Mouse (Mus musculus): ENCODE data around the gene Hhex. TPM values are rescaled to one million over a fixed set of nuclear protein-coding genes. Genes with fewer than 3 reads are reported as not detected.

Hhex gene
- polyA plus RNA-seq, 1 experiment from 2014 or later: 5.5 TPM

- Histone ChIP-seq H3K4me3 (ENCODE audit: low read depth, low read length) (no peak overlapping the region), H3K27me3 (ENCODE audit: control insufficient read depth, insufficient read depth, low read length) (peaks cover 54% of the 10 kb centered on the region), H3K9me3 (ENCODE audit: control insufficient read depth, low read length) (no peaks in the 10 kb centered on the region), H3K36me3 (ENCODE audit: control insufficient read depth, insufficient read depth, low read length) (no peaks in the 10 kb centered on the region), H3K9ac (ENCODE audit: low read depth, low read length) (no peak overlapping the region), H3K4me1 (replicated peaks; ENCODE audit: control insufficient read depth, insufficient read depth, low read length) (0 out of 2 replicates have a peak, but pooled peaks cover 2% of the 10 kb centered on the region), H3K4me2 (replicated peaks; ENCODE audit: low read depth, low read length) (no peak overlapping the region), H3K27ac (ENCODE audit: low read depth, low read length) (no peak overlapping the region)
- WGBS: 18% methylated on average over 16 of the region's 16 CpGs
- DNase-seq (ENCODE audit: low spot score): peak; percentile 47
- ATAC-seq (ENCODE audit: low FRiP score): no peak
Measured at GRCm38 (mm10) chr19:37432868-37433570, 1.6 kb upstream of the Hhex start.

DNA sequence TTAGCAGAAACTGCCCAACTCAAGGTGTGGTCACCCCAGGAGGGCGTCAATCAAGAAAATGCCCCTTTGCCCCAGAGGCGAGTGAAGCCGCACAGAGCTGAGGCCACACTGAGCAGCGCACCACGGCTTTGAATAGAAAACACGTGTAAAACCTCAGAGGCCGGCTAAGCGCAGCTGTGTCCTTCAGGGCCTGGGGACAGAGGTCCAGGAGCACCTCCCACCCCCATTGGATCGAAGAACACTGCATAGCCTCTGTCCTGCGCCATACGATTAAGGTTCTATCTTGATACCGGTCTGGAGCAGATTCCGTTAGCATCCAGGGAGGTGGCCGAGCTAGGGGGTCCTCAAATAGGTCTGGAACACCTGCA, 731 bp upstream of the Hhex start:
- H3K4me3 ChIP-seq (ENCODE audit: low read depth, low read length): peak overlapping the region; percentile 39
- H3K27me3 ChIP-seq (ENCODE audit: control insufficient read depth, insufficient read depth, low read length): peaks cover 56% of the 10 kb centered on the region
- DNase-seq (ENCODE audit: low spot score): no peak
- no peaks in the 10 kb centered on the region for H3K36me3 ChIP-seq (ENCODE audit: control insufficient read depth, insufficient read depth, low read length)
- no peaks in the 10 kb centered on the region for H3K9me3 ChIP-seq (ENCODE audit: control insufficient read depth, low read length)
- H3K4me2 ChIP-seq (replicated peaks; ENCODE audit: low read depth, low read length): peak overlapping the region; percentile 27
- no peak overlapping the region for H3K9ac ChIP-seq (ENCODE audit: low read depth, low read length)
- H3K27ac ChIP-seq (ENCODE audit: low read depth, low read length): no peak overlapping the region
- WGBS: 1% methylated on average over 14 of the region's 14 CpGs
- ATAC-seq (ENCODE audit: low FRiP score): peak; percentile 46; the same call in 1 of the 2 replicates
- H3K4me1 ChIP-seq (replicated peaks; ENCODE audit: control insufficient read depth, insufficient read depth, low read length): 0 out of 2 replicates have a peak, but pooled peaks cover 2% of the 10 kb centered on the region

- Histone ChIP-seq H3K27me3 (ENCODE audit: control insufficient read depth, insufficient read depth, low read length) (peaks cover 60% of the 10 kb centered on the region), H3K9ac (ENCODE audit: low read depth, low read length) (0 out of 2 replicates have a peak overlapping the region, but pooled peaks have one; percentile 12), H3K4me1 (replicated peaks; ENCODE audit: control insufficient read depth, insufficient read depth, low read length) (0 out of 2 replicates have a peak, but pooled peaks cover 2% of the 10 kb centered on the region), H3K4me2 (replicated peaks; ENCODE audit: low read depth, low read length) (peak overlapping the region; percentile 27), H3K9me3 (ENCODE audit: control insufficient read depth, low read length) (no peaks in the 10 kb centered on the region), H3K27ac (ENCODE audit: low read depth, low read length) (no peak overlapping the region; the same call in 1 of the 2 replicates), H3K4me3 (ENCODE audit: low read depth, low read length) (peak overlapping the region; percentile 39), H3K36me3 (ENCODE audit: control insufficient read depth, insufficient read depth, low read length) (no peaks in the 10 kb centered on the region)
- ATAC-seq (ENCODE audit: low FRiP score) (peak; percentile 52), DNase-seq (ENCODE audit: low spot score) (peak; percentile 69)
- WGBS: under 1% methylated on average over 75 of the region's 77 CpGs
Measured at GRCm38 (mm10) chr19:37435041-37435852, 637 bp downstream of the Hhex start.

GRCm38 (mm10) chr19:37435853-37436174, 1.2 kb downstream of the Hhex start:
- H3K27me3 ChIP-seq (ENCODE audit: control insufficient read depth, insufficient read depth, low read length): peaks cover 60% of the 10 kb centered on the region
- no peak overlapping the region for H3K4me2 ChIP-seq (replicated peaks; ENCODE audit: low read depth, low read length)
- DNase-seq (ENCODE audit: low spot score): no peak
- WGBS: 6% methylated on average over 10 of the region's 10 CpGs
- ATAC-seq (ENCODE audit: low FRiP score): no peak
- 0 out of 2 replicates have a peak, but pooled peaks cover 2% of the 10 kb centered on the region for H3K4me1 ChIP-seq (replicated peaks; ENCODE audit: control insufficient read depth, insufficient read depth, low read length)
- no peaks in the 10 kb centered on the region for H3K9me3 ChIP-seq (ENCODE audit: control insufficient read depth, low read length)
- H3K27ac ChIP-seq (ENCODE audit: low read depth, low read length): no peak overlapping the region
- H3K4me3 ChIP-seq (ENCODE audit: low read depth, low read length): no peak overlapping the region
- H3K36me3 ChIP-seq (ENCODE audit: control insufficient read depth, insufficient read depth, low read length): no peaks in the 10 kb centered on the region
- no peak overlapping the region for H3K9ac ChIP-seq (ENCODE audit: low read depth, low read length)

DNA sequence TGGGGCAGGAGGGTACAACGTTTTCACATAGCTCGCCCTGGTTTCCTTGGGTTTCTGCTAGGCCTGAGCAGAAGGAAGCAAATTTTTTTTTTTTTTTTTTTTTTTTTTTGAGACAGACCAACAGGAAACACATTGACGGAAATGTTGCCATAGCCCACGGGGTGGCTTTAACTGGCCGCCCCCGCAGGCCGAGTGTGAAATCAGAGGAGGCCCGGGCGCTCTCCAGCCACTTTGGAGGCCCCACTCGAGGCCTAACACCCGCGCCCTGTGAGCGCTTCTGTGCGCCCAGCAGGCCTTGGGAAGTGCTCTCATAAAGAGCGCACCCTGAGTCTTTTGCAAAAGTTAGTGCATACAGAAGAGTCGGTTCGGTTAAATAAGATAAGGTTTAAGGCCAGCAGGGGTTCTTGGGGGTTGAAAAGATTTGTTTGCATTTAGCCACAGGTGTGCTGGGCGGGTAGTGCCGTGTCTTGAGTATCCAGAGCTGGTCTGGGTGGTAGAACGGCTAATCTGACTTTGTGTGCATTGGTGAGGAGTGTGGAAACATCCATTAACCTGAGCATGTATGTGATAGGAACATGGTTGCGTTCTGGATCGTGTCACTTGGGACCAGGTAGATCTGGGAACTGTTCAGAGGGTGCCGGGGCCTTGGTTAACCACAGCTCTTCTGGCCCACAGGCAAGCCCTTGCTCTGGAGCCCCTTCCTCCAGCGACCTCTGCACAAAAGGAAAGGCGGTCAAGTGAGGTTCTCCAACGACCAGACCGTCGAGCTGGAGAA, 2.1 kb downstream of the Hhex start:
- H3K36me3 ChIP-seq (ENCODE audit: control insufficient read depth, insufficient read depth, low read length): no peaks in the 10 kb centered on the region
- H3K9ac ChIP-seq (ENCODE audit: low read depth, low read length): no peak overlapping the region
- H3K4me3 ChIP-seq (ENCODE audit: low read depth, low read length): no peak overlapping the region
- H3K9me3 ChIP-seq (ENCODE audit: control insufficient read depth, low read length): no peaks in the 10 kb centered on the region
- 2% methylated on average over 28 of the region's 28 CpGs for WGBS
- DNase-seq (ENCODE audit: low spot score): peak; percentile 55
- no peak overlapping the region for H3K27ac ChIP-seq (ENCODE audit: low read depth, low read length)
- 0 out of 2 replicates have a peak, but pooled peaks cover 2% of the 10 kb centered on the region for H3K4me1 ChIP-seq (replicated peaks; ENCODE audit: control insufficient read depth, insufficient read depth, low read length)
- ATAC-seq (ENCODE audit: low FRiP score): no peak
- H3K27me3 ChIP-seq (ENCODE audit: control insufficient read depth, insufficient read depth, low read length): peaks cover 60% of the 10 kb centered on the region
- no peak overlapping the region for H3K4me2 ChIP-seq (replicated peaks; ENCODE audit: low read depth, low read length)

DNA sequence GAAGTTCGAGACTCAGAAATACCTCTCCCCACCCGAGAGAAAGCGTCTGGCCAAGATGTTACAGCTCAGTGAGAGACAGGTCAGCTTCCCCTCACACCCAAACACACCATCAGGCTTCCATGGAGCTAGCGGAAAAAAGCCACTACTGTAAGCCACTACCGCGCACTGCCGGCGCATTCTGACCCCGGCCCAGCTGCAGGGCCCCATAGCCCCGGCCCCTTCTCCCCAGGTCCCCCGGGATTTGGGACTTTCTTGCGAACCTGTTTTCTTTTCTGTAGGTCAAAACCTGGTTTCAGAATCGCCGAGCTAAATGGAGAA, 2.6 kb downstream of the Hhex start:
- 3% methylated on average over 14 of the region's 14 CpGs for WGBS

DNA sequence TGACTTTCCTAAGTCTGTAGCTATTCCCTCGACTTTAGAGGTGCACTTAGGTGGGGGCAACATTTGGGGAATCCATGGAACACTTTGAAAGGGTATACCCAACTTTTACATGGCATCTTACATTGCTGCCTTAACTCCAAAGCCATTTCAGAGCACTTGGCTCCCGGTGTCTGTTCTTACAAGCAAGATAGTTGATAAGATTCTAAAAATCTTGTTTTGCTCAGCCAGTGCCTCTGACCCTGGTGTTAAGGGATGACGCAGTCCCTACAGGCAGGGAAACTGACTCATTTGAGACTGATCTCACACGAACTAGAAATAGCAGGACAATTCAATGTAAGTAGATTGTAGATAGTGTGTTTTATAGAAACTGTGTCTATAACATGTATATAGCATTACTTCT, 5.6 kb downstream of the Hhex start:
- no peaks in the 10 kb centered on the region for H3K36me3 ChIP-seq (ENCODE audit: control insufficient read depth, insufficient read depth, low read length)
- no peak overlapping the region for H3K9ac ChIP-seq (ENCODE audit: low read depth, low read length)
- no peaks in the 10 kb centered on the region for H3K4me1 ChIP-seq (replicated peaks; ENCODE audit: control insufficient read depth, insufficient read depth, low read length)
- H3K27ac ChIP-seq (ENCODE audit: low read depth, low read length): no peak overlapping the region
- DNase-seq (ENCODE audit: low spot score) (no peak), ATAC-seq (ENCODE audit: low FRiP score) (no peak)
- H3K9me3 ChIP-seq (ENCODE audit: control insufficient read depth, low read length): no peaks in the 10 kb centered on the region
- H3K27me3 ChIP-seq (ENCODE audit: control insufficient read depth, insufficient read depth, low read length): peaks cover 33% of the 10 kb centered on the region
- no peak overlapping the region for H3K4me3 ChIP-seq (ENCODE audit: low read depth, low read length)
- 74% methylated on average over 4 of the region's 4 CpGs for WGBS
- no peak overlapping the region for H3K4me2 ChIP-seq (replicated peaks; ENCODE audit: low read depth, low read length)

More for the DNA sequence above, 2.6 kb downstream of the Hhex start:
- 0 out of 2 replicates have a peak, but pooled peaks cover 2% of the 10 kb centered on the region for H3K4me1 ChIP-seq (replicated peaks; ENCODE audit: control insufficient read depth, insufficient read depth, low read length)
- DNase-seq (ENCODE audit: low spot score): no peak
- peaks cover 60% of the 10 kb centered on the region for H3K27me3 ChIP-seq (ENCODE audit: control insufficient read depth, insufficient read depth, low read length)
- H3K4me2 ChIP-seq (replicated peaks; ENCODE audit: low read depth, low read length): no peak overlapping the region
- H3K36me3 ChIP-seq (ENCODE audit: control insufficient read depth, insufficient read depth, low read length): no peaks in the 10 kb centered on the region
- no peak overlapping the region for H3K9ac ChIP-seq (ENCODE audit: low read depth, low read length)
- ATAC-seq (ENCODE audit: low FRiP score): no peak
- H3K27ac ChIP-seq (ENCODE audit: low read depth, low read length): no peak overlapping the region
- H3K4me3 ChIP-seq (ENCODE audit: low read depth, low read length): no peak overlapping the region
- H3K9me3 ChIP-seq (ENCODE audit: control insufficient read depth, low read length): no peaks in the 10 kb centered on the region

DNA sequence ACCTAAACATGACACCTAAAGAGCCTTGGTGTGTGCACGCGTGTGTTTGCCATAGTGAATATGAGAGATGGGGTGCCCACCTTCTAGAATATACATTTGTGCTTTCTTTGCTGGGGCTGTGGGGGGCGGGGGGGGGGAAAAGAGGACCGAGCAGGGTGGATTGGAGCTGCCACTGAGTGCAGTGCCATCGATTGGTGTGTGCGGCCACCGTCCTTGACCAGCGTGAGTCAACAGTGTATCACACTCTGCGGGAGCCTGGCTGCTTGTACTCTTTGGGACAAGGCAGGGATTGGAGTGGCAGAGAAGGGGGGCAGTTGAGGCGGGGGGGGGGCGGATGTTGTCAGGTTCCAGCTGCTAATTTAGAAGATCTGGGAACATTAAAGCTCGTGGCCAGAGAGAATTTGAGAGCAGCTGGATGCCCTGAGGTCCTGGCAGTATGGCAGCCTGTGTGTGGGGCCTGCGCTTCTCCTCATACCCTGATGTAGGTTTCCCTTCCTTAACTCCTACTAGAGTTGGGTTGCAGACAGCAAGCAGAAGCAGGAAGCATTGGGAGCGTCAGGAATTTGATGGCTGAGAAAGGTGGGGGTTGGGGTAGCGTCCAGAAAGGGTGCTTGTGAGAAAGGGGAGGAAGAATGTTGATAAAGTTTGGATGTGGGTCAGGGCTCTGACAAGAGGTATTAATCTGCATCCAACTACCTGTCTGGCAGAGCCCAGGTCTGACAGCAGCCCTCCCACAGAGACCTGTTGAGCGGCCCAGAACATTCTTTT, 6.3 kb downstream of the Hhex start:
- peaks cover 25% of the 10 kb centered on the region for H3K27me3 ChIP-seq (ENCODE audit: control insufficient read depth, insufficient read depth, low read length)
- DNase-seq (ENCODE audit: low spot score) (no peak), ATAC-seq (ENCODE audit: low FRiP score) (no peak)
- no peak overlapping the region for H3K4me3 ChIP-seq (ENCODE audit: low read depth, low read length)
- no peak overlapping the region for H3K9ac ChIP-seq (ENCODE audit: low read depth, low read length)
- H3K9me3 ChIP-seq (ENCODE audit: control insufficient read depth, low read length): no peaks in the 10 kb centered on the region
- H3K4me2 ChIP-seq (replicated peaks; ENCODE audit: low read depth, low read length): no peak overlapping the region
- no peak overlapping the region for H3K27ac ChIP-seq (ENCODE audit: low read depth, low read length)
- H3K4me1 ChIP-seq (replicated peaks; ENCODE audit: control insufficient read depth, insufficient read depth, low read length): no peaks in the 10 kb centered on the region
- 68% methylated on average over 16 of the region's 16 CpGs for WGBS
- no peaks in the 10 kb centered on the region for H3K36me3 ChIP-seq (ENCODE audit: control insufficient read depth, insufficient read depth, low read length)

Measured in hindbrain, embryonic 11.5 days (tissue).